Mouse (Mus musculus): ENCODE data around the gene Psmc3. TPM values are rescaled to one million over a fixed set of nuclear protein-coding genes. Genes with fewer than 3 reads are reported as not detected.

The Psmc3 gene
- total and polyA plus RNA-seq, 3 experiments: 214 to 284 (median 257) TPM

DNA sequence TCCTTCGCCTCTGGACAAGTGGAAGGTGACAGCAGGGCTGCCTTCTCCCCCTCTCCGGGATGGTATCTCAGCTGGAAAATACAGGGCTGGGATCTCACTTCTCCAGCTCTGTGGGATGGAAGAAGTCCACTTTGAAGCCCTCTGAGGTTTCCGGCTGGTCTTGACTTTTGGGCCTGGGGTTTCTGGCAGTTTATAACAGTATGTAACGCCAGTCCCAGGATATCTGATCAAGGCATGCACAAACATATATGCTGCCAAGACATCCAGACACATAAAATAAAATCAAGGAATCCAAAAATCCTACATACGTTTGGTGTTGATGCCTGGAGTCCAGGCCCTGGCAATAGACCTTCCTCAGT is 25.2 kb downstream of the Psmc3 start:
- in situ Hi-C loops (cut with MboI; ENCODE audit: low pct_ligation_motif_present, low pct_unique_long_range_greater_than_20kb, low sequenced_read_pairs): no loop called here
- peaks cover 29 to 55% of the 10 kb centered on the region in 2 experiments for H3K4me1 ChIP-seq (ENCODE audit: control insufficient read depth in 1 of 2, insufficient read depth in 2 of 2)
- no peak for DNase-seq (ENCODE audit: extremely low read depth)
- TF ChIP-seq POLR2A (IDR thresholded peaks at IDR 0.05; ENCODE audit: low read depth, low read length) (no peak; the same call in 1 of the 2 replicates), TCF12 (IDR thresholded peaks at IDR 0.05; ENCODE audit: low read depth, low read length) (no peak), ZNF384 (IDR thresholded peaks at IDR 0.05; ENCODE audit: low read depth, low read length) (no peak), RAD21 (IDR thresholded peaks at IDR 0.05; ENCODE audit: low read depth, low read length) (no peak), IRF4 (IDR thresholded peaks at IDR 0.05; ENCODE audit: low read depth, low read length) (no peak), JUND (conservative IDR thresholded peaks at IDR 0.05; ENCODE audit: low read depth, low read length) (no peak), TBP (conservative IDR thresholded peaks at IDR 0.05; ENCODE audit: low read depth, low read length) (no peak), HCFC1 (IDR thresholded peaks at IDR 0.05; ENCODE audit: low read depth, low read length) (no peak), CHD2 (IDR thresholded peaks at IDR 0.05; ENCODE audit: low read length) (no peak), ZMIZ1 (IDR thresholded peaks at IDR 0.05; ENCODE audit: low read depth, low read length) (no peak), POLR2AphosphoS2 (IDR thresholded peaks at IDR 0.05; ENCODE audit: low read depth, low read length) (no peak), NRF1 (IDR thresholded peaks at IDR 0.05; ENCODE audit: low read depth, low read length) (no peak), USF1 (IDR thresholded peaks at IDR 0.05; ENCODE audit: low read depth, low read length) (no peak), NELFE (IDR thresholded peaks at IDR 0.05; ENCODE audit: low read depth, low read length) (no peak), SIN3A (IDR thresholded peaks at IDR 0.05; ENCODE audit: low read length) (no peak), CTCF (conservative IDR thresholded peaks at IDR 0.05 in 1 of 2, IDR thresholded peaks at IDR 0.05 in 1 of 2; ENCODE audit: low read depth in 2 of 2, low read length in 2 of 2) (no peak), EP300 (IDR thresholded peaks at IDR 0.05; ENCODE audit: low read length) (no peak), KAT2A (IDR thresholded peaks at IDR 0.05; ENCODE audit: insufficient replicate concordance, low read length) (no peak), JUN (IDR thresholded peaks at IDR 0.05; ENCODE audit: insufficient read depth, low read depth, low read length) (no peak)
- H3K9ac ChIP-seq (ENCODE audit: insufficient read depth, low read depth): peak overlapping the region; percentile 26
- H3K4me3 ChIP-seq (replicated peaks in 1 of 3; ENCODE audit: low read depth in 2 of 3, low read length in 2 of 3, poor library complexity in 1 of 3): peak overlapping the region; percentile 17 to 49 (median 45)
- no peaks in the 10 kb centered on the region for H3K9me3 ChIP-seq (replicated peaks; ENCODE audit: low read length)
- dilution Hi-C loops (cut with MboI; ENCODE audit: extremely low pct_ligation_motif_present, extremely low pct_unique_long_range_greater_than_20kb, low sequenced_read_pairs): no loop called here
- no peaks in the 10 kb centered on the region for H3K79me2 ChIP-seq (replicated peaks; ENCODE audit: control insufficient read depth, extremely low read depth, insufficient read depth, poor library complexity, severe bottlenecking)
- H3K27me3 ChIP-seq (replicated peaks): no peaks in the 10 kb centered on the region
- peak overlapping the region; percentile 72 for H3K4me2 ChIP-seq (ENCODE audit: insufficient read depth, low read depth, poor library complexity, severe bottlenecking)
- no peaks in the 10 kb centered on the region for H3K36me3 ChIP-seq (replicated peaks in 1 of 2; ENCODE audit: control insufficient read depth in 1 of 2, insufficient read depth in 1 of 2, low read length in 1 of 2)
- no peak overlapping the region for H3K27ac ChIP-seq (ENCODE audit: insufficient read depth, low read depth)

DNA sequence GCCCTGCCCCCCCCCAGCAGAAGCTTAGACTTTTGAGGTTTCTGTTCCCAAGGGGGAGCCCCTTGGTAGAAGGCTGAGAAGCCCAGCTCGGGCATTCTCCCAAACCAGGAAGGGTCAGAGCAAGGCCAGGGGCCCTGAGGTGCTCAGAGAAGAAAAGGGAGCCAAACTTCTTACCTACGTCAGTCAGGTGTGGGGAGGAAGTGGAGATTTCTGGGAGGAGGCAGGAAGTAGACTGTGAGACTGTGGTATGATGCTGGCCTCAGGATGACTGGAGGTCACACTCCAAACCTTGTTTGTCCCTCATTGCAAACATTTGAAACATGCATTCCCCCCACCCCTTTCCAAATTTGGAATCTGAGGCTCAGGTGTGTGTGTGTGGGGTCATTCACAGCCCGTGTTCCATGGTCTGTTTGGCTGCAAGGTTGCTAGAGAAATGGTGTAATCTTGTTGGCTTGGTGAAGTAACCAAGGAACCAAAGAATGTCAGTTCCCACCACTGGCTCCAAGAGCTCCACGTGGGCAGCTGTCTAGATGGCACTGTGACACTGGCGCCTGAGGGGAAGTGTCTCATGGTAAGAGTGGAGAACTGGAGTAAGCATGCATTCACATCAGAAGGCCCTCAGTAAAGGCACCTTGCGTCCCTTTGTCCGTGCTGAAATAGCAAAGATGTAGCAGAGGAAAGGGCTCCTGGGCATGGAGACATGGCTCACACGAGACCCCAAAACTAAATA is 27.1 kb downstream of the Psmc3 start:
- TF ChIP-seq ELF1 (IDR thresholded peaks at IDR 0.05; ENCODE audit: low read depth, low read length) (0 out of 2 replicates have a peak, but pooled peaks have one; percentile 35), CTCF (conservative IDR thresholded peaks at IDR 0.05 in 1 of 2, IDR thresholded peaks at IDR 0.05 in 1 of 2; ENCODE audit: low read depth in 2 of 2, low read length in 2 of 2) (no peak)
- no peak for DNase-seq (ENCODE audit: extremely low read depth)
- no peaks in the 10 kb centered on the region for H3K27me3 ChIP-seq (replicated peaks)
- dilution Hi-C loops (cut with MboI; ENCODE audit: extremely low pct_ligation_motif_present, extremely low pct_unique_long_range_greater_than_20kb, low sequenced_read_pairs) (no loop called here), in situ Hi-C loops (cut with MboI; ENCODE audit: low pct_ligation_motif_present, low pct_unique_long_range_greater_than_20kb, low sequenced_read_pairs) (no loop called here)
- H3K4me2 ChIP-seq (ENCODE audit: insufficient read depth, low read depth, poor library complexity, severe bottlenecking): no peak overlapping the region
- no peak overlapping the region for H3K9ac ChIP-seq (ENCODE audit: insufficient read depth, low read depth)
- no peaks in the 10 kb centered on the region for H3K36me3 ChIP-seq (replicated peaks in 1 of 2; ENCODE audit: control insufficient read depth in 1 of 2, insufficient read depth in 1 of 2, low read length in 1 of 2)
- H3K27ac ChIP-seq (ENCODE audit: insufficient read depth, low read depth): no peak overlapping the region
- peaks cover 37 to 74% of the 10 kb centered on the region in 2 experiments for H3K4me1 ChIP-seq (ENCODE audit: control insufficient read depth in 1 of 2, insufficient read depth in 2 of 2)
- no peaks in the 10 kb centered on the region for H3K9me3 ChIP-seq (replicated peaks; ENCODE audit: low read length)
- H3K4me3 ChIP-seq (replicated peaks in 1 of 3; ENCODE audit: low read depth in 2 of 3, low read length in 2 of 3, poor library complexity in 1 of 3): no peak overlapping the region
- no peaks in the 10 kb centered on the region for H3K79me2 ChIP-seq (replicated peaks; ENCODE audit: control insufficient read depth, extremely low read depth, insufficient read depth, poor library complexity, severe bottlenecking)

All from CH12.LX (cell line).